Mouse (Mus musculus) heart, postnatal 0 days (tissue): ENCODE measurements around the gene Prmt1. TPM values are rescaled to one million over a fixed set of nuclear protein-coding genes. Genes with fewer than 3 reads are reported as not detected.

Experiments
- ATAC-seq: fragments of 200-750 bp; cut with Nextera tagmentation; 2 replicates; pipeline ENCODE4 v1.8.0; 2017; ENCODE audit warnings: low read depth, moderate number of reproducible peaks, moderate library complexity; ENCODE audit not compliant: insufficient read depth
- DNase-seq: peaks from one replicate; pipeline ENCODE4 v3.0.0-alpha.2; 2016; ENCODE audit warnings: low spot score
- H3K27ac ChIP-seq: fragments of 300-500 bp; sonication (generic); 2 replicates; pipeline ENCODE4 v1.5.1; 2014; ENCODE audit warnings: low read depth, mild to moderate bottlenecking
- H3K27me3 ChIP-seq: fragments of 300-500 bp; sonication (generic); 2 replicates; pipeline ENCODE4 v1.6.1; 2014; ENCODE audit warnings: low read length, mixed read lengths; ENCODE audit not compliant: control insufficient read depth, insufficient read depth
- H3K36me3 ChIP-seq: fragments of 300-500 bp; sonication (generic); replicated peaks from 2 replicates; pipeline ENCODE4 v1.6.1; 2014; ENCODE audit warnings: low read length, mixed read lengths; ENCODE audit not compliant: control insufficient read depth, insufficient read depth
- H3K4me1 ChIP-seq: fragments of 300-500 bp; sonication (generic); 2 replicates; pipeline ENCODE4 v1.6.1; 2014; ENCODE audit warnings: antibody characterized with exemption; ENCODE audit not compliant: control insufficient read depth, insufficient read depth
- H3K4me2 ChIP-seq: fragments of 300-500 bp; sonication (generic); 2 replicates; pipeline ENCODE4 v1.6.1; 2014; ENCODE audit warnings: low read depth, mild to moderate bottlenecking, low read length, moderate library complexity
- H3K4me3 ChIP-seq: fragments of 300-500 bp; sonication (generic); 2 replicates; pipeline ENCODE4 v1.5.1; 2014; ENCODE audit warnings: low read depth, low read length
- H3K9ac ChIP-seq: fragments of 300-500 bp; sonication (generic); replicated peaks from 2 replicates; pipeline ENCODE4 v1.6.1; 2014; ENCODE audit warnings: low read depth, low read length, mixed read lengths
- H3K9me3 ChIP-seq: fragments of 300-500 bp; sonication (generic); replicated peaks from 2 replicates; pipeline ENCODE4 v1.6.1; 2016; ENCODE audit warnings: low read length; ENCODE audit not compliant: control insufficient read depth
- CTCF ChIP-seq: IDR thresholded peaks from 2 replicates; pipeline ENCODE4 v1.5.1; 2016; ENCODE audit warnings: antibody characterized with exemption, control low read depth, low read depth
- EP300 ChIP-seq: IDR thresholded peaks from 2 replicates; pipeline ENCODE4 v1.6.1; 2016; ENCODE audit warnings: antibody characterized with exemption, low read depth
- WGBS: fragments of 180-500 bp; shearing (Covaris S2); extraction: QIAGEN DNeasy Blood & Tissue Kit; methylation state at CpG from one replicate; pipeline ENCODE4 v1.1.7; 2014; 5-methylcytosine and 5-hydroxymethylcytosine counted together
- polyA plus RNA-seq: library from polyadenylated mRNA; unstranded; fragments of >200 nt; fragmentation: Nextera tagmentation; extraction: Ambion mirVana; gene quantifications from 2 replicates; pipeline ENCODE4 v1.2.1, GENCODE M21; 2015
- total RNA-seq: library from RNA; depleted of rRNA; stranded (reverse); fragments of >200 nt; gene quantifications from 2 replicates; pipeline ENCODE4 v1.2.3, GENCODE M21; 2014; ENCODE audit warnings: low replicate concordance

The Prmt1 gene
- total and polyA plus RNA-seq, 2 experiments from 2014 or later = 173 to 300 TPM

DNA sequence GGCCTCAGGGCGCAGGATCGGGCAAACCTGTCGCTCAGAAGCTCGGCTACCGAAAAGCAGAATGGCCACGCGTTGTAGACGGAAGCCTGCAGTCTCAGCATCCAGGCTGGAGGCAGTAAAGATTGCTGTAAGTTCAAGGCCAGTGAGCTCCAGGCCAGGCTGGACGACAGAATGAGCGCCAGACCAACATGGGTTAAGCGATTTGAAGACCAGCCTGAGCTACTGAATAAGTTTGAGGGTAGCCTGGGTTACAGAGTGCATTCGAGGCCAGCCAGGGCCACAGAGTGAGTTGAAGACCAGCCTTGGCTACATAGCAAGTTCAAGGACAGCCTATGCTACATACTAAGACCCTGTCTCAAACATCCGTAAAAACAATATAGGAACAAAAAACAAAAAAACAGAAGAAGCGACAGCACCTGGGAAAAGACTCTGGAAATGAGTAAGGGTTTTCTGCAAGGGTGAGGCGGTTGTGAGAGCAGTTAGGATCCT, 11.6 kb upstream of the Prmt1 start:
- no peak for ATAC-seq
- H3K4me2 ChIP-seq = peak overlapping the region; percentile 73
- H3K36me3 ChIP-seq = peaks cover 49% of the 10 kb centered on the region
- peak overlapping the region; percentile 83 for H3K27ac ChIP-seq
- H3K9ac ChIP-seq = peak overlapping the region; percentile 78
- WGBS = 2% methylated on average over 15 of the region's 15 CpGs
- peak overlapping the region; percentile 75 for H3K4me3 ChIP-seq
- no peaks in the 10 kb centered on the region for H3K9me3 ChIP-seq
- no peak for DNase-seq
- TF ChIP-seq EP300 (no peak), CTCF (no peak)
- peaks cover 17% of the 10 kb centered on the region for H3K4me1 ChIP-seq
- H3K27me3 ChIP-seq = no peaks in the 10 kb centered on the region

DNA sequence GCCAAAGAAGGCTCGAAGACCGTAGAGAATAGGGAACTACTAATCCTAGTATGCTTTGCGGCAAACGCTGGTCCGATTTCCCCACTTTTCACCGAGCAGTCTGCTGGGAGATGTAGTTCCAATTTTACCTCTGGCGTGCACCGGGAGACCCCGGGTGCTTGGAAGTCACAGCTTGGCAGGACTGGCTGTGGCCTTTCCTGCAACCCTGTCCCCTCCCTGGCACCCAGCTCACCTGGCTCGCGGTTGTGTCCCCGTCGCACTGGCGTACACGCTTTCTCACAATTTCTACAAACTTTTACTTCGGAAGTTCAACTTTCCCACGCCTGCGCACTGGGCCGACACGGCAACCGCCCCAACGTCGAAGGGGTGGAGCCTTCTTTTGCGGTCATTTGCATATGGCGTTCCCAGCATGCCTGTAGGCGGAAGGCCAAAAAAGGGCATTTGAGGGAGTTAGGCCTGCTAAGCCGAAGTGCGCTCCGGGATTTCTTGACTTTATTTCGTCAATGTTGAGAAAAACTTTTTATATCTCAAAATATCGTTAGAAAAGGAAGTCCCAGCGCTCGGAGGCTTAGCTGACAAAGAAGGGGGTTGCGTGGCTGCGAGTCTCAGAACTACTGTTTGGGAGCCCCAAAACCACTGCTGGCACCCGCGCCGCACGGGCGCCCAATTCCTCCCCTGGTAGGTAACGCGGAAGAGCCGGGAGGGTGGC, 11.0 kb upstream of the Prmt1 start, which contains the start of gene Irf3:
Gene Irf3, plus strand, starts transcription at position 418 of the 709 bp plus-strand sequence.
- H3K4me3 ChIP-seq = peak within 1 kb of the TSS; percentile 75
- peak within 1 kb of the TSS; percentile 83 for H3K27ac ChIP-seq
- no peak for TF ChIP-seq EP300
- TF ChIP-seq CTCF = no peak
- DNase-seq (peak; percentile 97), ATAC-seq (peak; percentile 93)
- peak within 1 kb of the TSS; percentile 78 for H3K9ac ChIP-seq
- peaks cover 17% of the 10 kb centered on the region for H3K4me1 ChIP-seq
- under 1% methylated on average over 43 of the region's 43 CpGs for WGBS
- peaks cover 49% of the 10 kb centered on the region for H3K36me3 ChIP-seq
- peak within 1 kb of the TSS; percentile 82 for H3K4me2 ChIP-seq
- no peaks in the 10 kb centered on the region for H3K27me3 ChIP-seq
- H3K9me3 ChIP-seq = no peaks in the 10 kb centered on the region

DNA sequence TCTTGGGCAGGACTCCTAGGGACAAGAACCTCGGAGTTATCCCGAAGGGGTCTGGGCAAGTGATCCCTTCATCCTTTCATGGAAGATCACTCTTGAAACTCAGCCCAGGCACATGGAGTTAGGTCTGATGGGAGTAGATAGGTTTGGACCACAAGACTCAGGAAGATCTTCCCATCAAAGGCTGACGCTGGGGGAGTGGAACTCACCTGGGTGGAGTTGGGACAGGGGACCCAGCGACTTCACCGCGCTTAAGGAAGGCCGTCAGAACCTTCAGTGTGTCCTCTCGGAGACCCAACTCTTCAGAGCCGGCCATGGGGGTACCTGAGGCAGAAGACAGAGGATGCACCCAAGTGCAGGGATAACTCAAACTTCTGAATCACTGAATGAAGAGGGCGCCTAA, 10.3 kb upstream of the Prmt1 start:
- H3K36me3 ChIP-seq = peaks cover 49% of the 10 kb centered on the region
- DNase-seq (no peak), ATAC-seq (no peak)
- peaks cover 17% of the 10 kb centered on the region for H3K4me1 ChIP-seq
- no peak for TF ChIP-seq EP300
- no peak for TF ChIP-seq CTCF
- H3K27me3 ChIP-seq = no peaks in the 10 kb centered on the region
- peak overlapping the region; percentile 83; the same call in 1 of the 2 replicates for H3K27ac ChIP-seq
- H3K4me3 ChIP-seq = peak overlapping the region; percentile 75
- peak overlapping the region; percentile 78 for H3K9ac ChIP-seq
- no peaks in the 10 kb centered on the region for H3K9me3 ChIP-seq
- peak overlapping the region; percentile 82 for H3K4me2 ChIP-seq
- 15% methylated on average over 10 of the region's 10 CpGs for WGBS

DNA sequence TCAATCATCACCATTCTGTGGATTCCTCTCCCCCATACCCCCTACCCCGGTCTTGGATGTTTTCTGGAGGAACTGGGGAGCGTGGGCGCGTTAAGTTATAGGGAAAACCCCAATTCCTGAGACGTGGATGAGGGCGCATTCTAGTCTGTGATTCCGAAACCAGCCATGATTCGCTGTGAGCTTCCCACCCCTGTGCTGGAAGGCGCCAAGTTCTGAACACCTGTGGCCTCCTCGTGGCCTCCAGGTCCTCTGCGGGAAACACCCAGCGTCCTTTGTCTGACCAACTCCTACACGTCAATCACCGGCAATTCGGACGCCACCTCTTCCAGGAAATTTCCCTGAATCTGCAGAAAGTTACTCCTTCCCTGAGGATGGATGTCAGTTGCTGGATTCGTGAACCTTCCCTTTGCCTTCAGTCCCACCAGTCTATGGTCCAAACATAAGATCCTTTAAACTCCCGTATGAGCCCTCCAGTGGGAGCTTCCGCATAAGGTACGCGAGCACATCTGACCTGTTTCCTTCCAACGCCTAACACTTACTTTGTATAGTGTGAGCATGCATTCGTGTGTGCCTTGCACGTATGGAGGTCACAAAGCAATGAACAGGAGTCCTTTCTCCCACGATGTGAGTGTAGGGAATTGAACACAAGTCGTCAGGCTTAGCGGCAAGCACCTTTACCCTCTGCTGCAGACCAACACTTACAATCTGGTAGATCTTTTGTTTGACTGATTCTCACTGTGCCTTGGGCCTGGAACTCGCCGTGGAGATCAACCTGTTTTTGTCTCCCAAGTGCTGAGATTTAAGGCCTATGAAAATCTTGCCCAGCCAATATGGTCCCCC, 731 bp upstream of the Prmt1 start:
- Histone ChIP-seq H3K4me1 (peaks cover 18% of the 10 kb centered on the region; the same call in 1 of the 2 replicates), H3K27me3 (no peaks in the 10 kb centered on the region), H3K9me3 (no peaks in the 10 kb centered on the region), H3K4me3 (peak overlapping the region; percentile 61), H3K9ac (peak overlapping the region; percentile 71), H3K27ac (peak overlapping the region; percentile 91), H3K4me2 (peak overlapping the region; percentile 88), H3K36me3 (peaks cover 20% of the 10 kb centered on the region)
- ATAC-seq (peak; percentile 15), DNase-seq (peak; percentile 71)
- no peak for TF ChIP-seq EP300
- under 1% methylated on average over 29 of the region's 29 CpGs for WGBS

DNA sequence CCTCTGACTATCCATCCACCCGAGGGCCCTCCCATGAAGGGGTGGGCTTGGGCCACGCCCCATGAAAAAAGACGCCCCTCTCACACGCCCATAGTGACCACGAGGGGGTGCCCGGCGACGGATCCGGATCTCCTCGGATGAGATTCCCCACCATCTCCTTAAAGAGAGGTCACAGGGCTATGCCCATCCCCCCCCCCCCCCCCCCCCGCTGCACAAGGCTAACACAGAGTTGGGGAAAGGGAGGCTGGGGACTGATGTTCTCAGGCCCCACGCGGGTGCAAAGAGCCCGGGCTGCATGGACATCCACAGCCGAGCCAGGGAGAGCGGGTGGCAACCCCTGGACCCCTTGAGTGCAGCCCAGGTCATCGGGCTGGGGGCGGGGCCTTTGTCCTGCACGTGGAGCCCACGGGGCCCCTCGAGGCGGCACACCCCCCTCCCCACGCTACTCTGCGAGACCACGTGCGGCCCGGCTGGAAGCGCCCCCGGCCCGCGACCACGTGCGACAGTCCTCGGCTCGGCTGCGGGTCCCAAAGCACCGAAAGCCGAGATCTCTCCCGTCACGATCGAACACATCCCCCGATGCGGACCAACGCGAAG, 675 bp downstream of the Prmt1 start:
- H3K4me3 ChIP-seq = peak overlapping the region; percentile 89
- H3K4me2 ChIP-seq = peak overlapping the region; percentile 96
- ATAC-seq = peak; percentile 3
- peak overlapping the region; percentile 91 for H3K9ac ChIP-seq
- under 1% methylated on average over 43 of the region's 45 CpGs for WGBS
- peaks cover 18% of the 10 kb centered on the region; the same call in 1 of the 2 replicates for H3K4me1 ChIP-seq
- DNase-seq = peak; percentile 66
- peaks cover 20% of the 10 kb centered on the region for H3K36me3 ChIP-seq
- no peaks in the 10 kb centered on the region for H3K27me3 ChIP-seq
- H3K27ac ChIP-seq = peak overlapping the region; percentile 96
- no peaks in the 10 kb centered on the region for H3K9me3 ChIP-seq
- TF ChIP-seq EP300 = no peak; the same call in 1 of the 2 replicates
- TF ChIP-seq CTCF = peak; percentile 37
